In the genomic region with DNA sequence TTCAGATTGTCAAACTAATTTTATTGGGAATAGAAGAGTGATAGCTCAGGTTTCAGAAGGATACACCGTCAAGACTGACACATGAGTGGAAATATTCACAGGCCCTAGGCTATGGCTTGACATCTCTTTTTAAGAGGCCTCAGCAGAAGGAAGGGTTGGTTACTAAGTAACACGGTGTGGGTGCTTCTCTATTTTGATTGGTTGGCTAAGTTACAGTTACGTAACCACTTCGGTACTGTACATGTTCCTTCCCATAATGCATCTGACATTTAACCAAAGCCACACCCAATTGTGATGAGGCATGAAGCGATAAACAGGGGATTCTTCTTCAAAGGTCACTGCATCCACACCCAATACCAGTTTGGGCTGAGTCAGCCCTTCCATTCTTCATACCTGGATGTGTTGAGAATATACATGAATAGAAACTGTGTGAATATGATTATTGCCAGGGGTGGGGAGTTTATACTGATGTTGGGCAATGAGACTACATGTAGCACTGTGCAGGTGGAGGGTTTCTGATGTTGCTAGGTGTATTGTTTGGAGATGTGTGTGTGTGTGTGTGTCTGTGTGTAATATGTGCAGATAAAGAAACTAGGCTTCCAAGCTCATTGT, we compare ENCODE assay signal across 33 mouse cellular contexts. TPM values are rescaled to one million over a fixed set of nuclear protein-coding genes. Genes with fewer than 3 reads are reported as not detected.
DNase-seq lines count a peak whose midpoint lies in the region; ATAC-seq and TF ChIP-seq lines count a peak whose summit lies in the region.
"Had no signal": no experiment of that assay in that cellular context is flagged by ENCODE, and none has a peak within 500 bp of the region (broad histone marks: within the 10 kb centered on the region; RNA-seq: fewer than 3 reads in every experiment).

No protein-coding gene starts in this region.

- H3K4me1 ChIP-seq in kidney, adult 2 months (ENCODE audit: control insufficient read depth, insufficient read depth, low read length), result peaks cover 17% of the 10 kb centered on the region; the same call in 1 of the 2 replicates
- H3K4me1 ChIP-seq in kidney, embryonic 14.5 days (ENCODE audit: control insufficient read depth, insufficient read depth, low read length), result no peaks in the 10 kb centered on the region
- no peaks in the 10 kb centered on the region for H3K4me1 ChIP-seq in liver, embryonic 16.5 days (ENCODE audit: control insufficient read depth, low read depth, low read length)
- H3K4me1 ChIP-seq in liver, embryonic 11.5 days (replicated peaks; ENCODE audit: control insufficient read depth, insufficient read depth, low read length), result no peaks in the 10 kb centered on the region
- no peaks in the 10 kb centered on the region for H3K4me1 ChIP-seq in stomach, postnatal 0 days (replicated peaks; ENCODE audit: control insufficient read depth, insufficient read depth)
- H3K4me1 ChIP-seq: embryonic facial prominence, embryonic 12.5 days; hindbrain, embryonic 13.5 days had no signal

- TF ChIP-seq EP300 in stomach, postnatal 0 days (optimal IDR thresholded peaks at IDR 0.05), result peak; percentile 62

- 66% methylated on average over 5 of the region's 5 CpGs for WGBS in kidney, adult 2 months
- WGBS in kidney, embryonic 14.5 days, result 94% methylated on average over 5 of the region's 5 CpGs
- WGBS in liver, embryonic 16.5 days (ENCODE audit: insufficient replicate concordance), result 56% methylated on average over 5 of the region's 5 CpGs
- 85% methylated on average over 5 of the region's 5 CpGs for WGBS in liver, embryonic 11.5 days
- WGBS in stomach, postnatal 0 days, result 66% methylated on average over 5 of the region's 5 CpGs

- TF ChIP-seq CTCF in kidney, adult 2 months (conservative IDR thresholded peaks at IDR 0.05; ENCODE audit: insufficient read depth, insufficient read length, low read depth, low read length), result no peak
- no peak for TF ChIP-seq CTCF in stomach, postnatal 0 days (IDR thresholded peaks at IDR 0.05; ENCODE audit: low read depth)

- no peak overlapping the region for H3K9ac ChIP-seq in kidney, embryonic 14.5 days (ENCODE audit: low read depth, low read length)
- H3K9ac ChIP-seq in liver, embryonic 16.5 days (ENCODE audit: low read depth, low read length), result no peak overlapping the region
- no peak overlapping the region for H3K9ac ChIP-seq in liver, embryonic 11.5 days (ENCODE audit: low read depth, low read length)
- H3K9ac ChIP-seq in stomach, postnatal 0 days (ENCODE audit: low read length), result no peak overlapping the region
- H3K9ac ChIP-seq: embryonic facial prominence, embryonic 12.5 days; embryonic facial prominence, embryonic 15.5 days; forebrain, postnatal 0 days; heart, embryonic 12.5 days; heart, embryonic 15.5 days; hindbrain, embryonic 13.5 days had no signal

- H3K36me3 ChIP-seq in kidney, adult 2 months (ENCODE audit: control insufficient read depth, insufficient read depth, low read length), result no peaks in the 10 kb centered on the region
- H3K36me3 ChIP-seq in kidney, embryonic 14.5 days (ENCODE audit: control insufficient read depth, insufficient read depth, low read length), result no peaks in the 10 kb centered on the region
- H3K36me3 ChIP-seq in liver, embryonic 16.5 days (ENCODE audit: control insufficient read depth, insufficient read depth), result no peaks in the 10 kb centered on the region
- H3K36me3 ChIP-seq in liver, embryonic 11.5 days (ENCODE audit: control insufficient read depth, insufficient read depth, low read length), result no peaks in the 10 kb centered on the region
- no peaks in the 10 kb centered on the region for H3K36me3 ChIP-seq in stomach, postnatal 0 days (ENCODE audit: control insufficient read depth, insufficient read depth, low read length)
- H3K36me3 ChIP-seq: embryonic facial prominence, embryonic 12.5 days; embryonic facial prominence, embryonic 15.5 days; heart, embryonic 12.5 days; heart, embryonic 15.5 days; hindbrain, embryonic 10.5 days; hindbrain, embryonic 13.5 days had no signal

- DNase-seq in kidney, adult 2 months, result peak; percentile 64
- DNase-seq in liver, embryonic 11.5 days (ENCODE audit: low spot score), result no peak
- no peak for DNase-seq in stomach, postnatal 0 days (ENCODE audit: low spot score)
- DNase-seq in layer of hippocampus, adult 9-11 months, result no peak
- no peak for DNase-seq in frontal cortex, postnatal 25 days (ENCODE audit: low spot score in 2 of 2)
- DNase-seq: adrenal gland, adult 8-10 months; adrenal gland, postnatal 36 days; cerebellum, adult 18-20 months; cerebellum, adult 9-11 months; cerebellum, postnatal 25 days; forebrain, postnatal 0 days; gastrocnemius, postnatal 25 days; heart, adult 18-20 months; heart, postnatal 10 days; heart, postnatal 36 days had no signal

- no peak for TF ChIP-seq POLR2A in kidney, adult 2 months (IDR thresholded peaks at IDR 0.05; ENCODE audit: low read depth, low read length)

- H3K4me3 ChIP-seq in kidney, adult 2 months (ENCODE audit: insufficient read depth, low read depth, low read length), result no peak overlapping the region
- H3K4me3 ChIP-seq in kidney, embryonic 14.5 days (ENCODE audit: low read length), result no peak overlapping the region
- no peak overlapping the region for H3K4me3 ChIP-seq in liver, embryonic 16.5 days (ENCODE audit: low read depth, low read length)
- H3K4me3 ChIP-seq in liver, embryonic 11.5 days (ENCODE audit: low read depth, low read length), result no peak overlapping the region
- no peak overlapping the region for H3K4me3 ChIP-seq in stomach, postnatal 0 days (ENCODE audit: low read depth, low read length)
- H3K4me3 ChIP-seq: embryonic facial prominence, embryonic 12.5 days; embryonic facial prominence, embryonic 15.5 days; heart, embryonic 12.5 days; heart, embryonic 15.5 days; hindbrain, embryonic 10.5 days; hindbrain, embryonic 13.5 days had no signal

- no peak overlapping the region for H3K27ac ChIP-seq in kidney, adult 2 months (ENCODE audit: insufficient read depth, low read depth, low read length)
- no peak overlapping the region for H3K27ac ChIP-seq in kidney, embryonic 14.5 days (ENCODE audit: low read depth, low read length)
- H3K27ac ChIP-seq in liver, embryonic 16.5 days (ENCODE audit: low read length), result no peak overlapping the region
- H3K27ac ChIP-seq in liver, embryonic 11.5 days (ENCODE audit: low read depth, low read length), result no peak overlapping the region
- peak overlapping the region; percentile 53; the same call in 1 of the 2 replicates for H3K27ac ChIP-seq in stomach, postnatal 0 days (replicated peaks)
- H3K27ac ChIP-seq: embryonic facial prominence, embryonic 12.5 days; embryonic facial prominence, embryonic 15.5 days; heart, embryonic 15.5 days; hindbrain, embryonic 10.5 days; hindbrain, embryonic 13.5 days; hindbrain, postnatal 0 days had no signal

- no peak overlapping the region for H3K4me2 ChIP-seq in kidney, embryonic 14.5 days (replicated peaks; ENCODE audit: low read depth, low read length)
- no peak overlapping the region for H3K4me2 ChIP-seq in liver, embryonic 16.5 days (ENCODE audit: low read depth, low read length)
- H3K4me2 ChIP-seq in liver, embryonic 11.5 days, result no peak overlapping the region
- no peak overlapping the region for H3K4me2 ChIP-seq in stomach, postnatal 0 days (replicated peaks; ENCODE audit: low read depth)
- H3K4me2 ChIP-seq: embryonic facial prominence, embryonic 12.5 days; embryonic facial prominence, embryonic 15.5 days; heart, embryonic 12.5 days; heart, embryonic 15.5 days; hindbrain, embryonic 13.5 days had no signal

- no peaks in the 10 kb centered on the region for H3K9me3 ChIP-seq in kidney, embryonic 14.5 days (ENCODE audit: control insufficient read depth, low read length)
- H3K9me3 ChIP-seq in liver, embryonic 16.5 days (replicated peaks; ENCODE audit: control insufficient read depth, low read length), result no peaks in the 10 kb centered on the region
- no peaks in the 10 kb centered on the region for H3K9me3 ChIP-seq in liver, embryonic 11.5 days (ENCODE audit: control insufficient read depth, low read length)
- H3K9me3 ChIP-seq in stomach, postnatal 0 days (ENCODE audit: control insufficient read depth, low read length), result no peaks in the 10 kb centered on the region
- H3K9me3 ChIP-seq: embryonic facial prominence, embryonic 12.5 days; embryonic facial prominence, embryonic 15.5 days; heart, embryonic 12.5 days; heart, embryonic 15.5 days; hindbrain, embryonic 10.5 days; hindbrain, embryonic 13.5 days had no signal

- ATAC-seq in kidney, embryonic 14.5 days (ENCODE audit: low FRiP score, low TSS enrichment), result no peak
- peak; percentile 5; the same call in 1 of the 2 replicates for ATAC-seq in liver, embryonic 16.5 days (ENCODE audit: low read depth)
- no peak for ATAC-seq in liver, embryonic 11.5 days (replicated peaks; ENCODE audit: low FRiP score)
- peak; percentile 81 for ATAC-seq in monocyte, adult 5-6 weeks (replicated peaks; ENCODE audit: insufficient number of reproducible peaks, low FRiP score, low TSS enrichment, poor library complexity, severe bottlenecking)
- peak; percentile 64 for ATAC-seq in stomach, postnatal 0 days (ENCODE audit: low FRiP score, low TSS enrichment)
- ATAC-seq: activated CD4-positive, CD25-positive, alpha-beta regulatory T cell, adult 4 months; CD4-positive, CD25-positive, alpha-beta regulatory T cell, adult 4 months; forebrain, embryonic 14.5 days; forebrain, postnatal 0 days; hindbrain, postnatal 0 days had no signal

- H3K27me3 ChIP-seq in kidney, adult 2 months (replicated peaks; ENCODE audit: control insufficient read depth, insufficient read depth, low read length), result no peaks in the 10 kb centered on the region
- H3K27me3 ChIP-seq in kidney, embryonic 14.5 days (ENCODE audit: control insufficient read depth, insufficient read depth, low read length), result no peaks in the 10 kb centered on the region
- H3K27me3 ChIP-seq in liver, embryonic 16.5 days (ENCODE audit: control insufficient read depth, insufficient read depth, low read depth, low read length), result no peaks in the 10 kb centered on the region
- H3K27me3 ChIP-seq in liver, embryonic 11.5 days (replicated peaks; ENCODE audit: control insufficient read depth, insufficient read depth, low read length), result no peaks in the 10 kb centered on the region
- no peaks in the 10 kb centered on the region for H3K27me3 ChIP-seq in stomach, postnatal 0 days (ENCODE audit: control insufficient read depth, insufficient read depth, low read length)
- H3K27me3 ChIP-seq: embryonic facial prominence, embryonic 12.5 days; embryonic facial prominence, embryonic 15.5 days; heart, embryonic 12.5 days; heart, embryonic 15.5 days; hindbrain, embryonic 13.5 days had no signal

RNA-seq across cellular contexts. Expression of a gene that starts 38.8 kb away (rescaled TPM):
- polyA plus RNA-seq in kidney, adult 2 months (2012; rRNA removed), result 3.0 and 4.2 TPM in 2 replicates
- 0.34 TPM in 1 of 2 replicates, not detected in the other for polyA plus RNA-seq in kidney, embryonic 14.5 days (2014; fragmentation: Nextera tagmentation; extraction: Ambion mirVana)
- 90.2 and 94.8 TPM in 2 replicates for polyA plus RNA-seq in liver, embryonic 16.5 days (2015; fragmentation: Nextera tagmentation; extraction: Ambion mirVana)
- polyA plus RNA-seq in liver, embryonic 11.5 days (2014; fragmentation: Nextera tagmentation; extraction: Ambion mirVana), result 13.8 and 15.6 TPM in 2 replicates
- 0.39 to 4.9 TPM (median 1.7 TPM) in 3 replicates for total RNA-seq in monocyte, adult 5-6 weeks (2017)
- 113 and 124 TPM in 2 replicates for polyA plus RNA-seq in stomach, postnatal 0 days (2015; fragmentation: Nextera tagmentation; extraction: Ambion mirVana)
- total RNA-seq: adrenal gland, adult 8-10 months; common myeloid progenitor, adult 5-6 weeks; forebrain, postnatal 0 days; gastrocnemius, adult 8-10 months; gastrocnemius, postnatal 25 days; heart, adult 18-20 months; heart, postnatal 10 days; heart, postnatal 36 days; hindbrain, postnatal 0 days; MEL had no signal
- polyA plus RNA-seq: activated CD4-positive, CD25-positive, alpha-beta regulatory T cell, adult 4 months; C2C12; embryonic facial prominence, embryonic 12.5 days; forebrain, embryonic 11.5 days; forebrain, embryonic 14.5 days; forebrain, postnatal 0 days; heart, embryonic 15.5 days; hindbrain, embryonic 10.5 days; hindbrain, embryonic 13.5 days had no signal

Comparison
In these comparisons a context has a peak if more than half of its experiments do, and no peak if none do; other contexts are left out.
1. ATAC-seq: peak in liver, embryonic 16.5 days (single experiment), monocyte, adult 5-6 weeks (single experiment) and stomach, postnatal 0 days (single experiment); none in kidney, embryonic 14.5 days (single experiment) and liver, embryonic 11.5 days (single experiment).